Mouse (Mus musculus): ENCODE results near the gene Aldh16a1.

- no peak for TF ChIP-seq CTCF (IDR thresholded peaks at IDR 0.05)
- TF ChIP-seq EP300 (IDR thresholded peaks at IDR 0.05), result no peak
Observed at GRCm38 (mm10) chr7:45163735-45164490, 9.5 kb upstream of the Aldh16a1 start, which contains the start of gene Slc17a7.
